Mouse (Mus musculus): ENCODE data around the gene 1810013L24Rik. TPM values are rescaled to one million over a fixed set of nuclear protein-coding genes. Genes with fewer than 3 reads are reported as not detected.

1810013L24Rik gene
- polyA plus RNA-seq (2014; fragmentation: Illumina TruSeq; extraction: RNeasy Lipid Tissue Mini Kit (QIAGEN cat#74804); ENCODE audit: low read depth, low replicate concordance) = 37.1 TPM

GRCm38 (mm10) chr16:8829564-8830359 is at the start of gene 1810013L24Rik:
Gene 1810013L24Rik, plus strand, starts transcription at chr16:8830100.

GRCm38 (mm10) chr16:8791949-8792557 is 37.8 kb upstream of the 1810013L24Rik start, which contains the start of gene Usp7:
Gene Usp7, minus strand, starts transcription at chr16:8792308.

Other genes with a start within 250 kb of the 1810013L24Rik start
- gene Pmm2, start 192.4 kb upstream of the 1810013L24Rik start, polyA plus RNA-seq (2014; fragmentation: Illumina TruSeq; extraction: RNeasy Lipid Tissue Mini Kit (QIAGEN cat#74804); ENCODE audit: low read depth, low replicate concordance) = 54.4 TPM
- gene Tmem186, start 192.4 kb upstream of the 1810013L24Rik start, polyA plus RNA-seq (2014; fragmentation: Illumina TruSeq; extraction: RNeasy Lipid Tissue Mini Kit (QIAGEN cat#74804); ENCODE audit: low read depth, low replicate concordance) = 13.2 TPM
- 62.9 TPM for gene Carhsp1, start 157.9 kb upstream of the 1810013L24Rik start, polyA plus RNA-seq (2014; fragmentation: Illumina TruSeq; extraction: RNeasy Lipid Tissue Mini Kit (QIAGEN cat#74804); ENCODE audit: low read depth, low replicate concordance)
- 3.6 TPM for gene Gm5767, start 149.3 kb upstream of the 1810013L24Rik start, polyA plus RNA-seq (2014; fragmentation: Illumina TruSeq; extraction: RNeasy Lipid Tissue Mini Kit (QIAGEN cat#74804); ENCODE audit: low read depth, low replicate concordance)
- 59.1 TPM for gene Usp7, start 37.8 kb upstream of the 1810013L24Rik start, polyA plus RNA-seq (2014; fragmentation: Illumina TruSeq; extraction: RNeasy Lipid Tissue Mini Kit (QIAGEN cat#74804); ENCODE audit: low read depth, low replicate concordance)

Measured in adipose tissue, adult 10 weeks (tissue).